Mouse (Mus musculus): ENCODE measurements around the gene Rims4.

Gene Rims4

GRCm38 (mm10) chr2:163871266-163871665, 47.2 kb downstream of the Rims4 start:
- in situ Hi-C loops (cut with MboI, MseI) = no loop called here

GRCm38 (mm10) chr2:163869783-163870182, 48.7 kb downstream of the Rims4 start:
- in situ Hi-C loops (cut with MboI, MseI) = no loop called here

GRCm38 (mm10) chr2:163866061-163866460, 52.4 kb downstream of the Rims4 start:
- in situ Hi-C loops (cut with MboI, MseI) = no loop called here

DNA sequence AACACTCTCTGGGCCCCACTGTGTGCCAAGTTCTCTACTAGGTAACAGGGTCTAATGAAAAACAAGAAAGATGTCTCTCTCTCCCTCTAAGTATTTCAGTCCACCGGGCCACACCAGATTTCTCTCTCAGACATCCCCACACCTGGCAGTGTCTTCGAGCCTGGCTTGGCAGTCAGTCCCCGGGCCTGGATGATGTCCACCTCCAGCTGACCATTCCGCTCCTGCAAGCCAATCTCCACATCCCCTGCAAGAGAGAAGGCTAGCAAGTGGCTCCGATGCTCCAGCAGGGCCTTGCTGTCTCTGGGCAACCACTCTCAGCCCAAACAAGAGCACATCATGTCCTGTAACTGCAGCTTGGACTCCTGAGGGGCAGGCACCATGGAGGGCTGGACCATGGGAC, 53.2 kb downstream of the Rims4 start:
- in situ Hi-C loops (cut with MboI, MseI) = no loop called here

- in situ Hi-C loops (cut with MboI, MseI) = no loop called here
Measured at GRCm38 (mm10) chr2:163858254-163858947, 60.1 kb downstream of the Rims4 start.

- in situ Hi-C loops (cut with MboI, MseI) = no loop called here
Measured at GRCm38 (mm10) chr2:163857233-163857632, 61.2 kb downstream of the Rims4 start.

GRCm38 (mm10) chr2:163853461-163853901, 65.0 kb downstream of the Rims4 start, which contains the start of gene Kcnk15:
Gene Kcnk15, plus strand, starts transcription at chr2:163853651.
- in situ Hi-C loops (cut with MboI, MseI) = no loop called here

DNA sequence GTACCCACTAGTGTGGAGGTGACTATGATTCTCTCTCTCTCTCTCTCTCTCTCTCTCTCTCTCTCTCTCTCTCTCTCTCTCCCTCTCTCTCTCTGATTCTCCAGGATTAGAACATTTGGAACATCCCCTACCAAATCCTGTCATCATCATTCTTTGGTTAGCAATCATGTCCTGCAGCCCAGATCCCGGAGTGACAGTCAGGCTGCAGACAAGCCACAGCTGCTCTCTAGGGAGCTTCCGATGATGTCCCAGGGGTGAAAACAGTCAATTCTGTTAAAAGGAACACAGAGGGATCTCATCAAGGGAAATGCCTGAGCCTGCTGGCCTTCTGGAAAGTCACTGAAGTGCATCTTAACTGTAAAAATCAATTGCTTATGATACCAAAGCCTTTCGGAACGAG, 76.4 kb downstream of the Rims4 start:
- in situ Hi-C loops (cut with MboI, MseI) = no loop called here

DNA sequence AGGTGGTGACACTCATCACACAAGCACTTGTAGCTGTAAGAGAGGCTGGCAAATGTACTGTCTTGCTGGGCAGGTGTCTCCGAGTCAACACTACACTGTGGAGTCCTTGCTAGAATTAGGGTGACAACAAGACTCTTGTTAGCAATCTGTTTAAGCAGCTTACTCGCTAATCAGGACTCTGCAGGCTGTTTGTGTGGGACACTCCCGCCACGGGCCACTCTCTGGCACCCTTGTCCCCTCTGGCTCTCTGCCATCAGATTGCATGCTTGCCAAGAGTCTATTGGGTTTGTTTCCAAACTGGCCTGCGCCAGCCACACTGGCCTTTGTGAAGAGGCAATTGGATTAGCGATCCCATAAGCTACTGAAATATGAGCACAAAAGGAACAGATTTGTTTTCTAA, 79.0 kb downstream of the Rims4 start:
- in situ Hi-C loops (cut with MboI, MseI) = no loop called here

GRCm38 (mm10) chr2:163838043-163838442, 80.4 kb downstream of the Rims4 start:
- in situ Hi-C loops (cut with MboI, MseI) = no loop called here

DNA sequence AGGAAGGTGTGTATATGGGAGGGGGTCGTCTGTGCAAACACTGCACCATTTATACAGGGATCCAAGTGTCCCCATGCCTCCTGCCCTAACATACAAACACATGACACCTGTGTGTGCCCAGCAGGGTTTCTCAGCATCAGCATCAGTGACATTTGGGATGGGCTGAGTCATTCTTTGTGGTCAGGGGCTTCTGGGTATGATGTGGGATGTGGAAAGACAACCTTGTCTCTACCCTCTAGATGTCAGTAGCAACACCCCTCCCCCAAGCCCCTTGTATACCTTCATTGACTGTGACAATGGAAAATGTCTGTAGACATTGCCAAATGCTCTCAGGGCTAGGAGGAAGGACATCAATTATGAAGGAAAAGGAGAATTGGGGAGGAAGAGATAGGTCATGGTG, 87.3 kb downstream of the Rims4 start:
- in situ Hi-C loops (cut with MboI, MseI) = no loop called here

- in situ Hi-C loops (cut with MboI, MseI) = no loop called here
Measured at GRCm38 (mm10) chr2:163826494-163826893, 92.0 kb downstream of the Rims4 start.

DNA sequence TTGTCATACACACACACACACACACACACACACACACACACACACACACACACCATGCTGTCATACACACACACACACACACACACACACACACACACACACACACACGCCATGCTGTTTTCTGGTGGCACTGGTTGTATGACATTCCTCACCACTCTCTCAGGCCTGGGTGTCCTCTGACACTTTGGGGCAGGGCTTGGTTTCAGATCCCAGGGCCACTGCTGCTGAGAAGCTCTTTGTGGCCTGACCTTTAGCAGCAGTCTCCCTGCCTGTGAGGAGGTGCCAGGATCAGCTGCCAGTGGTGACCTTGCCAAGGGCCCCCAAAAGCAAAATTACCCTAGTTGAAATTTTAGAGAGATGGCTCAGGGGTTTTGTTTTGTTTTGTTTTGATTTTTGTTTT, 92.6 kb downstream of the Rims4 start:
- in situ Hi-C loops (cut with MboI, MseI) = no loop called here

- in situ Hi-C loops (cut with MboI, MseI) = no loop called here
Measured at GRCm38 (mm10) chr2:163823771-163824170, 94.7 kb downstream of the Rims4 start.

GRCm38 (mm10) chr2:163823248-163823647, 95.2 kb downstream of the Rims4 start:
- in situ Hi-C loops (cut with MboI, MseI) = no loop called here

GRCm38 (mm10) chr2:163820607-163821006, 97.9 kb downstream of the Rims4 start, which contains the start of gene Ccn5:
Gene Ccn5, plus strand, starts transcription at chr2:163820861.
- in situ Hi-C loops (cut with MboI, MseI) = no loop called here

DNA sequence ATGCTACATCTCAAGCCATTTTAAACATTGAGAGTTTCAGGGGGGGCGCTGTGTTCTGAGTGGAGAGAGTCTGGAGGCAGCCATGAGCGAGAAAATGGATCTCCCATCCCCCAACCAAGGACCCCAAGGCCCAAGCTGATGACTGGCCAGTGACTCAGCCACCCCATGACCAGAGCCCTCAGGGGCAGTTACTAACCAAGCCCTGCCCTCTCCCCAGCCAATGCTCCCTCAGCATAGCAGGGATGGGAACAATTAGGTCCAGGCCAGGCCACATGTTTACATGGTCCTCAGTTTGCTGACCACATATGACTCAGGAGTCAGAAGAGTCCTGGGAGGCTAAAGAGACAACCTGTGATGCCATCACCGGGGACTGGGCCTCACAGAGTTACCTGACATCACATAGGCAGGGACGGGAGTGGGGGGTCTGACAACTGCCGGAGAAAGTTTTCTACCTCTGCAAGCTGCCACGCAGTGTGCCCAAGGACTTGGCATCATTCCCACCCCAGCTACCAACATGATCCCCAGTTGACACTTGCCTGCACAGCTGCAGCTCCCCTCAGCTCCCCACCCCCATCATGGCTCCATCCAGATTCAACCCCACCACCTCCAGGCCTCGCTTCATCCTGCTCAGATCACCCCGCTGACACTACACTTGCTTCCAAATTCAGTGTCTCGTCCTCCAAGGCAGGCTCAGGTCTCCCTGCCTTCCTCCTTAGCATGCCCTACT, 103.6 kb downstream of the Rims4 start:
- in situ Hi-C loops (cut with MboI, MseI) = no loop called here

- in situ Hi-C loops (cut with MboI, MseI) = no loop called here
Measured at GRCm38 (mm10) chr2:163813077-163813476, 105.4 kb downstream of the Rims4 start.
